Mouse (Mus musculus) spleen, postnatal 36 days (tissue): ENCODE measurements around the gene Ptprq.

ENCODE experiments used
- DNase-seq, 2 experiments: peaks; one replicate each; pipeline ENCODE4 v3.0.0; 2022; ENCODE audit warnings: low spot score in 2 of 2, mixed read lengths in 1 of 2

Gene Ptprq

DNA sequence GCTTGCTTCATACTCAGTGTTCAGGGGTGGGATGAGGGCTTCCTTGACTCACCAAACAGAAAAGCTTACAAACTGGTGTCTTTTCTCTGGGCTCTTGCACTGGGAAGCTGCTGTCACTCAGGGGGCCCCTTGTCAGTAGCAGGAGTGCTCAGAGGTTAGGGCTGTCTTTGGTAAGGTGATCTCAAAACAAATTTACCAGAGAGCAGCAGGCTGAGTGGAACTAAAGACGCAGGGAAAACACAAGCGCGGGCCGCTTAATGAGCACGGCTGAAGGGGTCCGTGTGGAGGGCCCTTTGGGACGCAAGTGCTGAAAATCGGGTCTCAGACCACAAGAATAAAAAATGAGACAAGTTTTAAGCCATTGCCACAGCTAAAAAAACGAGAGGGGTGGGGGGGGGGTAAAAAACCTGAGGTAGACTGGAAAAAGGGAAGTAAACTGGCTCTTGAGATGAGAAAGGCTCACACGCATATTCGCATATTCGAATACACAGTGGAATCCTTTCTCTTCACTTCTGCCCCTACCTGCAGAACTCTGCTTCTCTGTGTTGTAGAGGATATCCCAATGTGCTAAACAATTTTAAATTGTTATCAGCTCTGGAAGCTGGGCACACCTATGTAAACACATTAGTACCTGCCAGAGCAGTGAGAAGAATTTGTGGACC lies 231.1 kb downstream of the Ptprq start:
- no peak for DNase-seq

- no peak for DNase-seq
Observed at GRCm38 (mm10) chr10:107486770-107487169, 233.1 kb downstream of the Ptprq start.

GRCm38 (mm10) chr10:107485870-107486269 lies 234.0 kb downstream of the Ptprq start, which contains the start of gene Myf5:
TSS of gene Myf5 (minus strand) at chr10:107486134.
- no peak for DNase-seq

DNA sequence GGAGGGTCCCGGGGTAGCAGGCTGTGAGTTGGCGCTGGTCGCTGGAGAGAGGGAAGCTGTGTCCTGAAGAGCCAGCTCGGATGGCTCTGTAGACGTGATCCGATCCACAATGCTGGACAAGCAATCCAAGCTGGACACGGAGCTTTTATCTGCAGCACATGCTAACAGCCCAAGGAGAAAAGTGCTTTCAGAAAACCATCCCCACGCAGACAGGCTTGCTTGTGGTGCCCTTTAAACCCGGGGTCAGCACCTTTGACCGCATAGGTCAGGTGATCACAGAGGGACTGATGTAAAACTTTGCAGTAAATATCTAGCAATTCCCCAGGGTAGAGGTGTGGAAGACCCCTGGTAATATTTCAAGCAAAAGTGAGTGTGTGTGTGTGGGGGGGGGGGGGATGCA lies 235.8 kb downstream of the Ptprq start:
- DNase-seq = no peak

GRCm38 (mm10) chr10:107473497-107473896 lies 246.4 kb downstream of the Ptprq start:
- no peak for DNase-seq

- DNase-seq = no peak
Observed at GRCm38 (mm10) chr10:107471712-107472111, 248.1 kb downstream of the Ptprq start.

DNA sequence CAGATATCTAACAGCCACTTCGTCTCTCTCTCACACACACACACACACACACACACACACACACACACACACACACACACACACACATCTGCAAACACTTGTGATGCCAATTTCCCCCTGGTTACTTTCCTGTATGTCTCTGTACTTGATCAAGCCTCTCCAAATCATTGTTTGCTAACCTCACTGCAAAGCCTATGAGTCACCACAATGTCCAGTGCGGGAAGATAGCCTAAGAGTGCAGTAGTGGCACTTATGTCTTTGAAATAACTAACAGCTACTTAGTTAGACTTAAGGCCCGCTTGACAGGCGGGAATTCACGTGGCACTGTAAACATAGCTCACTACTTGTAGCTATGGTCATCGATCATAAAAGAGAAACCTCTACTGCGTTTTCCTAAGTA lies 252.0 kb downstream of the Ptprq start:
- DNase-seq = no peak
